Mouse (Mus musculus) midbrain, embryonic 15.5 days (tissue): ENCODE data around the gene Myadm. TPM values are rescaled to one million over a fixed set of nuclear protein-coding genes. Genes with fewer than 3 reads are reported as not detected.
"Not testable (repeated sequence)": the region's sequence is repeated elsewhere in the genome, so short reads cannot be mapped to it uniquely, and the experiment has no call there.

Experiments used
- ATAC-seq: fragments of 200-750 bp; cut with Nextera tagmentation; replicated peaks from 2 replicates; pipeline ENCODE4 v1.8.0; 2017; ENCODE audit warnings: moderate TSS enrichment
- H3K27ac ChIP-seq: fragments of 300-500 bp; sonication (generic); 2 replicates; pipeline ENCODE4 v1.5.1; 2015; ENCODE audit warnings: mild to moderate bottlenecking, inconsistent platforms
- H3K27me3 ChIP-seq: fragments of 300-500 bp; sonication (generic); replicated peaks from 2 replicates; pipeline ENCODE4 v1.6.1; 2015; ENCODE audit warnings: inconsistent platforms
- H3K36me3 ChIP-seq: fragments of 300-500 bp; sonication (generic); replicated peaks from 2 replicates; pipeline ENCODE4 v1.6.1; 2015; ENCODE audit warnings: inconsistent platforms
- H3K4me1 ChIP-seq: fragments of 300-500 bp; sonication (generic); 2 replicates; pipeline ENCODE4 v1.6.1; 2015; ENCODE audit warnings: inconsistent platforms
- H3K4me2 ChIP-seq: fragments of 300-500 bp; sonication (generic); 2 replicates; pipeline ENCODE4 v1.6.1; 2015; ENCODE audit warnings: inconsistent platforms, mild to moderate bottlenecking, moderate library complexity
- H3K4me3 ChIP-seq: fragments of 300-500 bp; sonication (generic); 2 replicates; pipeline ENCODE4 v1.5.1; 2015; ENCODE audit warnings: mild to moderate bottlenecking, inconsistent platforms
- H3K9ac ChIP-seq: fragments of 300-500 bp; sonication (generic); 2 replicates; pipeline ENCODE4 v1.6.1; 2015; ENCODE audit warnings: mild to moderate bottlenecking, inconsistent platforms
- H3K9me3 ChIP-seq: fragments of 300-500 bp; sonication (generic); 2 replicates; pipeline ENCODE4 v1.6.1; 2016; ENCODE audit warnings: inconsistent platforms
- WGBS: fragments of 180-500 bp; shearing (Covaris S2); methylation state at CpG from one replicate; pipeline ENCODE4 v1.1.7; 2015; ENCODE audit warnings: mixed read lengths; 5-methylcytosine and 5-hydroxymethylcytosine counted together
- polyA plus RNA-seq: library from polyadenylated mRNA; unstranded; fragments of >200 nt; fragmentation: Nextera tagmentation; extraction: Ambion mirVana; gene quantifications from 2 replicates; pipeline ENCODE4 v1.2.1, GENCODE M21; 2015

Myadm gene
- polyA plus RNA-seq, 1 experiment from 2014 or later: 33.3 TPM

GRCm38 (mm10) chr7:3276781-3277180 lies 12.1 kb upstream of the Myadm start:
- H3K4me3 ChIP-seq, H3K36me3 ChIP-seq, H3K27ac ChIP-seq, H3K27me3 ChIP-seq, H3K9ac ChIP-seq, H3K9me3 ChIP-seq, H3K4me1 ChIP-seq, ATAC-seq, H3K4me2 ChIP-seq: not testable (repeated sequence)
- WGBS: 48% methylated on average over 4 of the region's 4 CpGs

GRCm38 (mm10) chr7:3280080-3280653 lies 8.7 kb upstream of the Myadm start:
- H3K4me1 ChIP-seq: no peaks in the 10 kb centered on the region
- no peaks in the 10 kb centered on the region for H3K27me3 ChIP-seq
- no peak overlapping the region for H3K9ac ChIP-seq
- no peak overlapping the region for H3K4me2 ChIP-seq
- 62% methylated on average over 5 of the region's 5 CpGs for WGBS
- no peak for ATAC-seq
- no peak overlapping the region for H3K27ac ChIP-seq
- no peaks in the 10 kb centered on the region for H3K9me3 ChIP-seq
- H3K4me3 ChIP-seq: no peak overlapping the region
- H3K36me3 ChIP-seq: no peaks in the 10 kb centered on the region

- Histone ChIP-seq H3K4me3 (no peak overlapping the region), H3K4me2 (no peak overlapping the region), H3K27ac (no peak overlapping the region), H3K9me3 (no peaks in the 10 kb centered on the region), H3K27me3 (no peaks in the 10 kb centered on the region), H3K4me1 (no peaks in the 10 kb centered on the region), H3K36me3 (no peaks in the 10 kb centered on the region), H3K9ac (no peak overlapping the region)
- WGBS: 51% methylated on average over 8 of the region's 8 CpGs
- no peak for ATAC-seq
Measured at GRCm38 (mm10) chr7:3280654-3281153, 8.2 kb upstream of the Myadm start.

- H3K4me2 ChIP-seq: no peak overlapping the region
- 88% methylated on average over 6 of the region's 6 CpGs for WGBS
Measured at GRCm38 (mm10) chr7:3281741-3282140, 7.1 kb upstream of the Myadm start.

GRCm38 (mm10) chr7:3283081-3283875 lies 5.6 kb upstream of the Myadm start:
- Histone ChIP-seq H3K36me3 (no peaks in the 10 kb centered on the region), H3K4me2 (no peak overlapping the region), H3K9ac (no peak overlapping the region), H3K4me3 (no peak overlapping the region), H3K9me3 (no peaks in the 10 kb centered on the region), H3K27me3 (no peaks in the 10 kb centered on the region), H3K27ac (no peak overlapping the region), H3K4me1 (0 out of 2 replicates have a peak, but pooled peaks cover 3% of the 10 kb centered on the region)
- WGBS: 86% methylated on average over 11 of the region's 11 CpGs
- no peak for ATAC-seq

More at GRCm38 (mm10) chr7:3281741-3282140, 7.1 kb upstream of the Myadm start:
- H3K9me3 ChIP-seq: no peaks in the 10 kb centered on the region
- H3K36me3 ChIP-seq: no peaks in the 10 kb centered on the region
- no peak overlapping the region for H3K4me3 ChIP-seq
- no peak for ATAC-seq
- no peaks in the 10 kb centered on the region for H3K4me1 ChIP-seq
- H3K27me3 ChIP-seq: no peaks in the 10 kb centered on the region
- no peak overlapping the region for H3K9ac ChIP-seq
- H3K27ac ChIP-seq: no peak overlapping the region

- ATAC-seq: no peak
- WGBS: 82% methylated on average over 10 of the region's 10 CpGs
- Histone ChIP-seq H3K27ac (no peak overlapping the region), H3K4me3 (no peak overlapping the region), H3K4me2 (no peak overlapping the region), H3K36me3 (no peaks in the 10 kb centered on the region), H3K4me1 (0 out of 2 replicates have a peak, but pooled peaks cover 3% of the 10 kb centered on the region), H3K9ac (no peak overlapping the region), H3K9me3 (no peaks in the 10 kb centered on the region), H3K27me3 (no peaks in the 10 kb centered on the region)
Measured at GRCm38 (mm10) chr7:3284604-3285003, 4.3 kb upstream of the Myadm start.

- peaks cover 14% of the 10 kb centered on the region for H3K4me1 ChIP-seq
- H3K27me3 ChIP-seq: no peaks in the 10 kb centered on the region
- H3K36me3 ChIP-seq: no peaks in the 10 kb centered on the region
- ATAC-seq: no peak
- no peak overlapping the region for H3K27ac ChIP-seq
- no peak overlapping the region for H3K4me2 ChIP-seq
- no peaks in the 10 kb centered on the region for H3K9me3 ChIP-seq
- WGBS: 85% methylated on average over 5 of the region's 5 CpGs
- H3K9ac ChIP-seq: no peak overlapping the region
- H3K4me3 ChIP-seq: no peak overlapping the region
Measured at GRCm38 (mm10) chr7:3286036-3286435, 2.8 kb upstream of the Myadm start.

- 59% methylated on average over 7 of the region's 7 CpGs for WGBS
- Histone ChIP-seq H3K9ac (no peak overlapping the region), H3K4me2 (no peak overlapping the region), H3K27me3 (no peaks in the 10 kb centered on the region), H3K27ac (no peak overlapping the region), H3K36me3 (no peaks in the 10 kb centered on the region), H3K9me3 (no peaks in the 10 kb centered on the region), H3K4me1 (peaks cover 23% of the 10 kb centered on the region), H3K4me3 (no peak overlapping the region)
- no peak for ATAC-seq
Measured at GRCm38 (mm10) chr7:3287186-3287585, 1.7 kb upstream of the Myadm start.

- Histone ChIP-seq H3K36me3 (0 out of 2 replicates have a peak, but pooled peaks cover 3% of the 10 kb centered on the region), H3K27me3 (no peaks in the 10 kb centered on the region), H3K9ac (peak overlapping the region; percentile 84; the same call in 1 of the 2 replicates), H3K4me3 (peak overlapping the region; percentile 65), H3K4me2 (peak overlapping the region; percentile 79), H3K9me3 (no peaks in the 10 kb centered on the region), H3K27ac (peak overlapping the region; percentile 79), H3K4me1 (peaks cover 30% of the 10 kb centered on the region)
- 3% methylated on average over 18 of the region's 18 CpGs for WGBS
- peak; percentile 93 for ATAC-seq
Measured at GRCm38 (mm10) chr7:3290257-3291033, 1.6 kb downstream of the Myadm start.

- peak overlapping the region; percentile 79 for H3K4me2 ChIP-seq
- H3K27me3 ChIP-seq: no peaks in the 10 kb centered on the region
- no peak overlapping the region for H3K27ac ChIP-seq
- 0 out of 2 replicates have a peak, but pooled peaks have one; percentile 2 for ATAC-seq
- 0 out of 2 replicates have a peak, but pooled peaks cover 3% of the 10 kb centered on the region for H3K36me3 ChIP-seq
- no peak overlapping the region for H3K9ac ChIP-seq
- peaks cover 30% of the 10 kb centered on the region for H3K4me1 ChIP-seq
- WGBS: 60% methylated on average over 6 of the region's 6 CpGs
- peak overlapping the region; percentile 65 for H3K4me3 ChIP-seq
- H3K9me3 ChIP-seq: no peaks in the 10 kb centered on the region
Measured at GRCm38 (mm10) chr7:3291197-3291596, 2.3 kb downstream of the Myadm start.

GRCm38 (mm10) chr7:3291764-3292163 lies 2.9 kb downstream of the Myadm start:
- H3K9ac ChIP-seq: no peak overlapping the region
- H3K4me2 ChIP-seq: no peak overlapping the region
- no peak overlapping the region for H3K4me3 ChIP-seq
- peaks cover 7% of the 10 kb centered on the region for H3K36me3 ChIP-seq
- no peak overlapping the region for H3K27ac ChIP-seq
- WGBS: 73% methylated on average over 3 of the region's 3 CpGs
- no peak for ATAC-seq
- no peaks in the 10 kb centered on the region for H3K9me3 ChIP-seq
- no peaks in the 10 kb centered on the region for H3K27me3 ChIP-seq
- peaks cover 30% of the 10 kb centered on the region for H3K4me1 ChIP-seq

- Histone ChIP-seq H3K4me1 (peaks cover 30% of the 10 kb centered on the region), H3K36me3 (peaks cover 12% of the 10 kb centered on the region)
- not testable (repeated sequence) for H3K9ac ChIP-seq, H3K4me3 ChIP-seq, H3K9me3 ChIP-seq, H3K4me2 ChIP-seq, ATAC-seq, H3K27me3 ChIP-seq, H3K27ac ChIP-seq
- 86% methylated on average over 12 of the region's 12 CpGs for WGBS
Measured at GRCm38 (mm10) chr7:3292271-3292670, 3.4 kb downstream of the Myadm start.
